Mouse (Mus musculus) gastrocnemius, adult 8-10 months (tissue): Measurements from ENCODE around the gene C87977. TPM values are rescaled to one million over a fixed set of nuclear protein-coding genes. Genes with fewer than 3 reads are reported as not detected.
"Not testable (repeated sequence)": the region's sequence is repeated elsewhere in the genome, so short reads cannot be mapped to it uniquely, and the experiment has no call there.

Source experiments
- DNase-seq, 2 experiments: peaks; one replicate each; pipeline ENCODE4 v3.0.0; 2022; ENCODE audit warnings: low spot score in 2 of 2
- total RNA-seq, 4 experiments: library from RNA; stranded (reverse); gene quantifications; 2 replicates each; pipeline ENCODE4 v1.2.4; 2022

The C87977 gene
- total RNA-seq, result not detected

GRCm38 (mm10) chr4:144213218-144213617 is at the start of gene C87977:
Gene C87977, minus strand, starts transcription at chr4:144213318.
- not testable (repeated sequence) for DNase-seq

DNA sequence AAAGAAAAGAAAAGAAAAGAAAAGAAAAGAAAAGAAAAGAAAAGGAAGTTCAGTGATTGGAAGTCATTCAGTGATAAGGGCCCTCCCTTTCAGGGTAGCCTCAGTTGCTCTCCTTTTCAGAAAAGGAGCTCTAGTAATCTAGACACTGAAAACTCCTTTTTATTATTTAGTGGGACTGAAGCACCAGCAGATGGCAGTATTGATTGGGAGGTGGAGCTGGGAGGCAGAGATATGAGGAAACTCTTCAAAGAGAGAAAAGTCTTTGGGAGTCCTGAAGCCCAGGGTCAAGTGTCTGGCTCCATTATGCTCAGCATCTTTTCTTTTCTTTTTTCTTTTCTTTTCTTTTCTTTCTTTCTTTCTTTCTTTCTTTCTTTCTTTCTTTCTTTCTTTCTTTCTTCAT is 41.6 kb upstream of the C87977 start:
- not testable (repeated sequence) for DNase-seq

- DNase-seq, result no peak
Observed at GRCm38 (mm10) chr4:144190419-144190818, 22.7 kb downstream of the C87977 start, which contains the start of gene Oog2. Gene Oog2, plus strand, starts transcription at chr4:144190719.

- DNase-seq, result no peak
Observed at GRCm38 (mm10) chr4:144162563-144162962, 50.6 kb downstream of the C87977 start, which contains the start of gene Oog3. Gene Oog3, minus strand, starts transcription at chr4:144162663.

Other genes with a start within 250 kb of the C87977 start
- not detected for gene Gm13101, start 246.4 kb downstream of the C87977 start, total RNA-seq
- gene Pramef17, start 218.9 kb downstream of the C87977 start, total RNA-seq, result not detected
- gene Pramel4, start 154.2 kb downstream of the C87977 start, total RNA-seq, result not detected
- gene Gm13102, start 106.8 kb downstream of the C87977 start, total RNA-seq, result not detected
- not detected for gene Oog3, start 50.7 kb downstream of the C87977 start, total RNA-seq
- gene Oog2, start 22.6 kb downstream of the C87977 start, total RNA-seq, result not detected
- gene Pramel5, start 67.2 kb upstream of the C87977 start, total RNA-seq, result not detected
- gene Gm13128, start 116.9 kb upstream of the C87977 start, total RNA-seq, result not detected
- not detected for gene Gm13119, start 144.6 kb upstream of the C87977 start, total RNA-seq
- gene Pramef20, start 164.6 kb upstream of the C87977 start, total RNA-seq, result not detected
- gene Pramef12, start 195.1 kb upstream of the C87977 start, total RNA-seq, result not detected
- not detected for gene 1700012P22Rik, start 225.5 kb upstream of the C87977 start, total RNA-seq
- gene Gm9944, start 240.0 kb upstream of the C87977 start, total RNA-seq, result not detected